Mouse (Mus musculus): ENCODE measurements around the gene Sec14l5.

DNA sequence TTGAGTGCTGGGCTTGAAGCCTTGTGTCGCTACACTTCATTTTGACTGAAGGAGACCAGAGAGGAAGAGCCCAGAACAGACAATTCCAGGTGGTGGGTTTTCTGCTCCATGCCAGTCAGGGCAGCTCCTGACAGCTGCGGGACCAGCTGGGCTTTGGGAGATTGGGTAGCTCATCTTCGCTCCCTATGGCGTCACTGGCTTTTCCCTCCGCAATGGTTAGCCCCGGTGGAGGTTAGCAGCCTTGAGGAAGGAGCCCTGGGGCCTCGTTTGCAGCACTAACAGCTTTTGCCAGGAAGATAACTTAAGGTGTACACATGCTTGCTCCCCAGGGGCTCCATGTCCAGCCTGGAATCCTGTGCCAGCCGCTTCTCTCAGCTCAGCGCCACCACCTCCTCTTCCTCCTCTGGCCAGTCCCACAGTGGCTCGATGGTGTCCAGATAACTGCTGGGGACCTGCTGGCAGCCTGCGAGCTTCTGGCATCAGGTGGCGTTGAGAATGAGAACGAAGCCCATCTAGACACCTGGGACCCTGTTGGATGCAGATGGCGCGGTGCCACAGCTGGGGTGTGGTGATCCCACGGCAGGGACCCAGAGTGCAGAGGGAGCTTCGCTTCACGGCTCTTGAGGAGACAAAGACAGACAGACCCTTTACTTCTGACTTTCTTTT, 36.5 kb downstream of the Sec14l5 start:
- no peak for TF ChIP-seq EP300 (IDR thresholded peaks at IDR 0.05; ENCODE audit: insufficient read depth, low read depth, low read length)
- TF ChIP-seq CTCF (IDR thresholded peaks at IDR 0.05; ENCODE audit: low read depth, low read length): no peak
- no peak for TF ChIP-seq POLR2A (IDR thresholded peaks at IDR 0.05; ENCODE audit: insufficient read depth, low read length)

All from ES-Bruce4 (cell line).